Mouse (Mus musculus) CH12.LX (cell line): ENCODE measurements at regions not wholly inside any gene's neighbourhood (a gene's known extent, or its start where the extent isn't known, plus 50 kb on each side); places are given as distances from the start of the nearest gene placed in this dataset.

Source experiments
- DNase-seq: peaks from one replicate; pipeline ENCODE4 v3.0.0-alpha.2; 2013; ENCODE audit errors: extremely low read depth
- H3K27ac ChIP-seq: 2 replicates; pipeline ENCODE4 v1.5.1; 2012; ENCODE audit warnings: low read depth, mild to moderate bottlenecking, control low read depth, moderate library complexity; ENCODE audit not compliant: insufficient read depth
- H3K27me3 ChIP-seq: replicated peaks from 2 replicates; pipeline ENCODE3; 2012; ENCODE audit warnings: inconsistent platforms
- H3K36me3 ChIP-seq, 2 experiments: replicated peaks in 1 of 2; 2 replicates each; pipeline versions ENCODE3 to v1.6.1; 2012; ENCODE audit warnings: inconsistent platforms in 1 of 2, low read length in 1 of 2, mild to moderate bottlenecking in 1 of 2, mixed read lengths in 1 of 2, moderate library complexity in 1 of 2; ENCODE audit not compliant: control insufficient read depth in 1 of 2, insufficient read depth in 1 of 2
- H3K4me1 ChIP-seq, 2 experiments: 2 replicates each; pipeline ENCODE4 v1.6.1; 2012; ENCODE audit warnings: inconsistent platforms in 1 of 2, moderate library complexity in 1 of 2; ENCODE audit not compliant: insufficient read depth in 2 of 2, control insufficient read depth in 1 of 2
- H3K4me2 ChIP-seq: 2 replicates; pipeline ENCODE4 v1.6.1; 2012; ENCODE audit warnings: low read depth, mild to moderate bottlenecking, control low read depth; ENCODE audit not compliant: poor library complexity, insufficient read depth, severe bottlenecking
- H3K4me3 ChIP-seq, 3 experiments: fragments of 150-350 bp in 1 of 3; sonication (generic) in 1 of 3; replicated peaks in 1 of 3; 2 replicates each; pipeline versions ENCODE3 to v1.5.1; 2011 to 2012; ENCODE audit warnings: low read depth in 2 of 3, low read length in 2 of 3, mild to moderate bottlenecking in 2 of 3, moderate library complexity in 2 of 3, control low read depth in 1 of 3, improper control_type of control experiment in 1 of 3, inconsistent platforms in 1 of 3, mixed read lengths in 1 of 3; ENCODE audit not compliant: poor library complexity in 1 of 3
- H3K79me2 ChIP-seq: replicated peaks from 2 replicates; pipeline ENCODE4 v1.6.1; 2012; ENCODE audit warnings: mild to moderate bottlenecking, moderate library complexity; ENCODE audit not compliant: control insufficient read depth, poor library complexity, insufficient read depth, severe bottlenecking; ENCODE audit errors: extremely low read depth
- H3K9ac ChIP-seq: 2 replicates; pipeline ENCODE4 v1.6.1; 2012; ENCODE audit warnings: low read depth, mild to moderate bottlenecking, control low read depth, moderate library complexity; ENCODE audit not compliant: insufficient read depth
- H3K9me3 ChIP-seq: replicated peaks from 2 replicates; pipeline ENCODE3; 2012; ENCODE audit warnings: low read length, inconsistent platforms, mixed read lengths
- BHLHE40 ChIP-seq: IDR thresholded peaks from 2 replicates; pipeline ENCODE4 v1.6.1; 2011; ENCODE audit warnings: mild to moderate bottlenecking, low read depth, low read length, improper control_type of control experiment
- CHD2 ChIP-seq: IDR thresholded peaks from 2 replicates; pipeline ENCODE4 v1.6.1; 2011; ENCODE audit warnings: low read length, improper control_type of control experiment
- CTCF ChIP-seq, 2 experiments: IDR thresholded peaks in 1 of 2; conservative IDR thresholded peaks in 1 of 2; 2 replicates each; pipeline ENCODE4 v1.5.1; 2011 to 2012; ENCODE audit warnings: low read depth in 2 of 2, low read length in 2 of 2, improper control_type of control experiment in 1 of 2, inconsistent platforms in 1 of 2, mild to moderate bottlenecking in 1 of 2, moderate library complexity in 1 of 2
- E2F4 ChIP-seq: IDR thresholded peaks from 2 replicates; pipeline ENCODE4 v1.6.1; 2011; ENCODE audit warnings: low read depth, low read length, improper control_type of control experiment; ENCODE audit not compliant: insufficient replicate concordance
- EP300 ChIP-seq: IDR thresholded peaks from 2 replicates; pipeline ENCODE4 v1.6.1; 2011; ENCODE audit warnings: low read length, improper control_type of control experiment
- ETS1 ChIP-seq: conservative IDR thresholded peaks from 2 replicates; pipeline ENCODE4 v1.6.1; 2012; ENCODE audit warnings: low read depth, mild to moderate bottlenecking, inconsistent platforms, low read length, improper control_type of control experiment, moderate library complexity
- HCFC1 ChIP-seq: IDR thresholded peaks from 2 replicates; pipeline ENCODE4 v1.6.1; 2012; ENCODE audit warnings: low read depth, mild to moderate bottlenecking, inconsistent platforms, low read length, improper control_type of control experiment
- IRF4 ChIP-seq: IDR thresholded peaks from 2 replicates; pipeline ENCODE4 v1.6.1; 2014; ENCODE audit warnings: low read depth, mild to moderate bottlenecking, inconsistent platforms, low read length, improper control_type of control experiment
- JUND ChIP-seq: conservative IDR thresholded peaks from 2 replicates; pipeline ENCODE4 v1.6.1; 2011; ENCODE audit warnings: low read depth, low read length, improper control_type of control experiment
- KAT2A ChIP-seq: IDR thresholded peaks from 2 replicates; pipeline ENCODE4 v1.6.1; 2012; ENCODE audit warnings: low read length, improper control_type of control experiment, inconsistent platforms; ENCODE audit not compliant: insufficient replicate concordance
- MAFK ChIP-seq: IDR thresholded peaks from 2 replicates; pipeline ENCODE4 v1.6.1; 2011; ENCODE audit warnings: low read length, improper control_type of control experiment; ENCODE audit not compliant: insufficient replicate concordance
- MAX ChIP-seq: IDR thresholded peaks from 2 replicates; pipeline ENCODE4 v1.6.1; 2011; ENCODE audit warnings: low read length, improper control_type of control experiment
- MAZ ChIP-seq: IDR thresholded peaks from 2 replicates; pipeline ENCODE4 v1.6.1; 2012; ENCODE audit warnings: low read depth, mild to moderate bottlenecking, inconsistent platforms, low read length, improper control_type of control experiment, moderate library complexity
- MEF2A ChIP-seq: IDR thresholded peaks from 2 replicates; pipeline ENCODE4 v1.6.1; 2014; ENCODE audit warnings: low read depth, mild to moderate bottlenecking, inconsistent platforms, low read length, improper control_type of control experiment, borderline replicate concordance
- MXI1 ChIP-seq: IDR thresholded peaks from 2 replicates; pipeline ENCODE4 v1.6.1; 2011; ENCODE audit warnings: mild to moderate bottlenecking, low read depth, low read length, improper control_type of control experiment
- MYC ChIP-seq: IDR thresholded peaks from 2 replicates; pipeline ENCODE4 v1.6.1; 2011; ENCODE audit warnings: low read depth, mild to moderate bottlenecking, improper control_type of control experiment, low read length
- NELFE ChIP-seq: IDR thresholded peaks from 2 replicates; pipeline ENCODE4 v1.6.1; 2011; ENCODE audit warnings: low read depth, low read length, improper control_type of control experiment
- PAX5 ChIP-seq: IDR thresholded peaks from 2 replicates; pipeline ENCODE4 v1.6.1; 2012; ENCODE audit warnings: low read length, inconsistent platforms, mixed read lengths
- POLR2AphosphoS2 ChIP-seq: IDR thresholded peaks from 2 replicates; pipeline ENCODE4 v1.6.1; 2011; ENCODE audit warnings: low read depth, low read length, improper control_type of control experiment
- SIN3A ChIP-seq: IDR thresholded peaks from 2 replicates; pipeline ENCODE4 v1.6.1; 2012; ENCODE audit warnings: low read length, improper control_type of control experiment, inconsistent platforms
- TCF12 ChIP-seq: IDR thresholded peaks from 2 replicates; pipeline ENCODE4 v1.6.1; 2014; ENCODE audit warnings: low read depth, mild to moderate bottlenecking, inconsistent platforms, low read length, improper control_type of control experiment
- ZC3H11A ChIP-seq: IDR thresholded peaks from 2 replicates; pipeline ENCODE4 v1.6.1; 2012; ENCODE audit warnings: low read depth, mild to moderate bottlenecking, inconsistent platforms, low read length, improper control_type of control experiment
- ZKSCAN1 ChIP-seq: IDR thresholded peaks from 2 replicates; pipeline ENCODE4 v1.6.1; 2012; ENCODE audit warnings: low read depth, inconsistent platforms, low read length, improper control_type of control experiment, borderline replicate concordance
- dilution Hi-C: fragments of 300-500 bp; cut with MboI; formaldehyde crosslinking; loops from 2 replicates; pipeline ENCODE4 v1.14.3; 2020; ENCODE audit warnings: low sequenced_read_pairs; ENCODE audit not compliant: extremely low pct_unique_long_range_greater_than_20kb, extremely low pct_ligation_motif_present
- in situ Hi-C: fragments of 300-500 bp; cut with MboI; formaldehyde crosslinking; loops from 3 replicates; pipeline ENCODE4 v1.14.3; 2019; ENCODE audit warnings: low sequenced_read_pairs, low pct_ligation_motif_present, low pct_unique_long_range_greater_than_20kb, mixed read lengths

GRCm38 (mm10) chr10:98608221-98608941 lies 305.8 kb upstream of the Atp2b1 start:
- Histone ChIP-seq H3K27ac (no peak overlapping the region), H3K4me1 (peaks cover 13 to 46% of the 10 kb centered on the region in 2 experiments; a peak in 3 of 4 replicates), H3K27me3 (no peaks in the 10 kb centered on the region), H3K36me3 (no peaks in the 10 kb centered on the region), H3K9me3 (no peaks in the 10 kb centered on the region), H3K4me2 (peak overlapping the region; percentile 77), H3K9ac (peak overlapping the region; percentile 20; the same call in 1 of the 2 replicates), H3K4me3 (no peak overlapping the region), H3K79me2 (no peaks in the 10 kb centered on the region)
- in situ Hi-C loops = no loop called here
- DNase-seq = no peak
- dilution Hi-C loops = no loop called here
- TF ChIP-seq ETS1 (peak; percentile 51), ZKSCAN1 (no peak), MXI1 (no peak), CHD2 (no peak), MYC (no peak), ZC3H11A (no peak), NELFE (no peak), BHLHE40 (peak; percentile 58), KAT2A (no peak), MEF2A (peak; percentile 86), EP300 (peak; percentile 57; the same call in 1 of the 2 replicates), MAZ (no peak), MAX (no peak), JUND (no peak), SIN3A (no peak), MAFK (no peak), HCFC1 (no peak), IRF4 (peak; percentile 82), POLR2AphosphoS2 (no peak), TCF12 (peak; percentile 29; the same call in 1 of the 2 replicates), E2F4 (no peak), PAX5 (no peak), CTCF (conservative IDR thresholded peaks at IDR 0.05 in 1 of 2, IDR thresholded peaks at IDR 0.05 in 1 of 2; ENCODE audit: low read depth in 2 of 2, low read length in 2 of 2) (no peak)
